In the genomic region with DNA sequence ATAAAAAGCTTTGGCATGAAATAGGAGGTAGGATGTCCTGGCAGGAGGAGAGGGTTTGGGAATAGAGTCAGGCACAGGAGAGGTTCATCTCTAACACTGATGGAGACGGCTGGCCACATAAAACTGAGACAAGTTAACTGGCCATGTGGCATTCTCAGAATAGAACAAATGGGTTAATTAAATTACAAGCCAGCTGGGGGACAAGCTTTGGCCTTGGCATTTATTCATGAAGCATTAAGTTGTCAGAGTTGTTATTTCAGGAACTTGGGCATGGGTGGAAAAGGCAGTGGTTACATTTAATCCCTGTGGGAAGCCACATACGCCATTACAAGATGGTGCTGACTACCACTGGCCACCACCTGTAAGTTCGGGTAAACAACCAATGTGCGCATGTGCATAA, we compare ENCODE assay signal across 23 mouse cellular contexts. TPM values are rescaled to one million over a fixed set of nuclear protein-coding genes. Genes with fewer than 3 reads are reported as not detected.
"Had no signal": no experiment of that assay in that cellular context is flagged by ENCODE, and none has a peak within 500 bp of the region (broad histone marks: within the 10 kb centered on the region; RNA-seq: fewer than 3 reads in every experiment).

No protein-coding gene starts in this region.

- ATAC-seq: midbrain, embryonic 16.5 days had no signal

- H3K9ac ChIP-seq: liver, embryonic 14.5 days; lung, embryonic 14.5 days; midbrain, embryonic 12.5 days; neural tube, embryonic 12.5 days; stomach, embryonic 15.5 days had no signal

- H3K4me3 ChIP-seq: midbrain, embryonic 10.5 days; midbrain, embryonic 12.5 days; neural tube, embryonic 12.5 days; stomach, embryonic 15.5 days had no signal

- H3K36me3 ChIP-seq: midbrain, embryonic 10.5 days; midbrain, embryonic 12.5 days; neural tube, embryonic 12.5 days; stomach, embryonic 15.5 days had no signal

- H3K9me3 ChIP-seq: midbrain, embryonic 10.5 days; midbrain, embryonic 12.5 days; neural tube, embryonic 12.5 days; stomach, embryonic 15.5 days had no signal

- DNase-seq: lung, adult 18-20 months; lung, embryonic 14.5 days; lung, postnatal 10 days; lung, postnatal 4 days; midbrain, embryonic 14.5 days; right cerebral cortex, postnatal 14 days; thymus, adult 18-20 months; thymus, postnatal 14 days; thymus, postnatal 36 days had no signal

- H3K27ac ChIP-seq: liver, embryonic 14.5 days; midbrain, embryonic 10.5 days; midbrain, embryonic 12.5 days; neural tube, embryonic 12.5 days; stomach, embryonic 15.5 days had no signal

- H3K4me2 ChIP-seq: lung, embryonic 14.5 days; midbrain, embryonic 12.5 days; neural tube, embryonic 12.5 days; stomach, embryonic 15.5 days had no signal

RNA-seq across cellular contexts. Expression of a gene that starts 3.0 kb away (rescaled TPM):
- total RNA-seq: megakaryocyte, adult 5-6 weeks; megakaryocyte-erythroid progenitor cell, adult 5-6 weeks; neutrophil, adult 5-6 weeks had no signal
- polyA plus RNA-seq: liver, embryonic 14.5 days; liver, embryonic 16.5 days; lung, embryonic 14.5 days; lung, embryonic 16.5 days; midbrain, embryonic 10.5 days; midbrain, embryonic 12.5 days; midbrain, embryonic 14.5 days; neural tube, embryonic 12.5 days; spleen, adult 2 months; stomach, embryonic 15.5 days; thymus, postnatal 0 days had no signal

RNA-seq across cellular contexts. Expression of a gene that starts 27.6 kb away (rescaled TPM):
- total RNA-seq: megakaryocyte, adult 5-6 weeks; megakaryocyte-erythroid progenitor cell, adult 5-6 weeks; neutrophil, adult 5-6 weeks had no signal
- polyA plus RNA-seq: liver, embryonic 14.5 days; lung, embryonic 14.5 days had no signal

RNA-seq across cellular contexts. Expression of a gene that starts 31.5 kb away (rescaled TPM):
- total RNA-seq: megakaryocyte, adult 5-6 weeks; megakaryocyte-erythroid progenitor cell, adult 5-6 weeks; neutrophil, adult 5-6 weeks had no signal
- polyA plus RNA-seq: liver, embryonic 14.5 days; liver, embryonic 16.5 days; lung, embryonic 14.5 days; midbrain, embryonic 10.5 days; midbrain, embryonic 12.5 days; midbrain, embryonic 14.5 days; midbrain, embryonic 16.5 days; neural tube, embryonic 12.5 days; neural tube, embryonic 14.5 days; spleen, adult 2 months had no signal
